Mouse (Mus musculus) midbrain, embryonic 11.5 days (tissue): ENCODE measurements around the gene Olfr959. TPM values are rescaled to one million over a fixed set of nuclear protein-coding genes. Genes with fewer than 3 reads are reported as not detected.

Source experiments
- ATAC-seq: fragments of 200-750 bp; cut with Nextera tagmentation; 2 replicates; pipeline ENCODE4 v1.8.0; 2017; ENCODE audit warnings: moderate TSS enrichment, moderate library complexity; ENCODE audit not compliant: low FRiP score
- DNase-seq: peaks from one replicate; pipeline ENCODE4 v3.0.0; 2015; ENCODE audit warnings: low spot score; ENCODE audit errors: missing footprints
- H3K27ac ChIP-seq: fragments of 300-500 bp; sonication (generic); 2 replicates; pipeline ENCODE4 v1.5.1; 2014; ENCODE audit warnings: low read depth, low read length
- H3K27me3 ChIP-seq: fragments of 300-500 bp; sonication (generic); 2 replicates; pipeline ENCODE4 v1.6.1; 2014; ENCODE audit warnings: mild to moderate bottlenecking, low read length, moderate library complexity, mixed read lengths; ENCODE audit not compliant: control insufficient read depth, insufficient read depth
- H3K36me3 ChIP-seq: fragments of 300-500 bp; sonication (generic); 2 replicates; pipeline ENCODE4 v1.6.1; 2014; ENCODE audit warnings: mild to moderate bottlenecking, low read length, moderate library complexity, mixed read lengths; ENCODE audit not compliant: control insufficient read depth, insufficient read depth
- H3K4me1 ChIP-seq: fragments of 300-500 bp; sonication (generic); 2 replicates; pipeline ENCODE4 v1.6.1; 2014; ENCODE audit warnings: low read length; ENCODE audit not compliant: control insufficient read depth, insufficient read depth
- H3K4me2 ChIP-seq: fragments of 300-500 bp; sonication (generic); 2 replicates; pipeline ENCODE4 v1.6.1; 2014; ENCODE audit warnings: mild to moderate bottlenecking, moderate library complexity
- H3K4me3 ChIP-seq: fragments of 300-500 bp; sonication (generic); 2 replicates; pipeline ENCODE4 v1.5.1; 2014; ENCODE audit warnings: low read depth, low read length
- H3K9ac ChIP-seq: fragments of 300-500 bp; sonication (generic); 2 replicates; pipeline ENCODE4 v1.6.1; 2014; ENCODE audit warnings: low read length
- H3K9me3 ChIP-seq: fragments of 300-500 bp; sonication (generic); 2 replicates; pipeline ENCODE4 v1.6.1; 2016; ENCODE audit warnings: low read length; ENCODE audit not compliant: control insufficient read depth
- WGBS: fragments of 180-500 bp; shearing (Covaris S2); extraction: QIAGEN DNeasy Blood & Tissue Kit; methylation state at CpG from one replicate; pipeline ENCODE4 v1.1.7; 2014; 5-methylcytosine and 5-hydroxymethylcytosine counted together
- polyA plus RNA-seq: library from polyadenylated mRNA; unstranded; fragments of >200 nt; fragmentation: Nextera tagmentation; extraction: Ambion mirVana; gene quantifications from 2 replicates; pipeline ENCODE4 v1.2.1, GENCODE M21; 2014

Gene Olfr959
- polyA plus RNA-seq, result not detected in 2 replicates

- Histone ChIP-seq H3K4me2 (no peak within 1 kb of the TSS), H3K4me3 (no peak within 1 kb of the TSS), H3K9me3 (no peaks in the 10 kb centered on the region), H3K4me1 (no peaks in the 10 kb centered on the region), H3K9ac (no peak within 1 kb of the TSS), H3K27me3 (no peaks in the 10 kb centered on the region), H3K36me3 (no peaks in the 10 kb centered on the region), H3K27ac (no peak within 1 kb of the TSS)
- DNase-seq (no peak), ATAC-seq (no peak)
- 94% methylated on average over 3 of the region's 3 CpGs for WGBS
These were observed at the start of gene Olfr959 for GRCm38 (mm10) chr9:39575469-39575868. TSS of gene Olfr959 (minus strand) at chr9:39575569.

GRCm38 (mm10) chr9:39624711-39625110, 49.3 kb upstream of the Olfr959 start:
- Histone ChIP-seq H3K9ac (no peak overlapping the region), H3K27ac (no peak overlapping the region), H3K36me3 (no peaks in the 10 kb centered on the region), H3K4me3 (no peak overlapping the region), H3K4me1 (no peaks in the 10 kb centered on the region), H3K27me3 (no peaks in the 10 kb centered on the region), H3K9me3 (no peaks in the 10 kb centered on the region), H3K4me2 (no peak overlapping the region)
- no peak for DNase-seq
- WGBS, result 85% methylated on average over 2 of the region's 2 CpGs
- ATAC-seq, result no peak

GRCm38 (mm10) chr9:39623783-39624182, 48.4 kb upstream of the Olfr959 start:
- 88% methylated on average over 3 of the region's 3 CpGs for WGBS
- H3K27ac ChIP-seq, result no peak overlapping the region
- no peaks in the 10 kb centered on the region for H3K4me1 ChIP-seq
- ATAC-seq (no peak), DNase-seq (no peak)
- no peak overlapping the region for H3K9ac ChIP-seq
- no peaks in the 10 kb centered on the region for H3K9me3 ChIP-seq
- H3K27me3 ChIP-seq, result no peaks in the 10 kb centered on the region
- H3K4me2 ChIP-seq, result no peak overlapping the region
- H3K36me3 ChIP-seq, result no peaks in the 10 kb centered on the region
- no peak overlapping the region for H3K4me3 ChIP-seq

- H3K27me3 ChIP-seq, result no peaks in the 10 kb centered on the region
- 56% methylated on average over 1 of the region's 1 CpGs for WGBS
- no peaks in the 10 kb centered on the region for H3K9me3 ChIP-seq
- no peak within 1 kb of the TSS for H3K9ac ChIP-seq
- H3K36me3 ChIP-seq, result no peaks in the 10 kb centered on the region
- H3K4me3 ChIP-seq, result no peak within 1 kb of the TSS
- DNase-seq (no peak), ATAC-seq (no peak)
- no peaks in the 10 kb centered on the region for H3K4me1 ChIP-seq
- H3K27ac ChIP-seq, result no peak within 1 kb of the TSS
- H3K4me2 ChIP-seq, result no peak within 1 kb of the TSS
These were observed 45.7 kb upstream of the Olfr959 start, which contains the start of gene Olfr960 for GRCm38 (mm10) chr9:39621073-39621472. TSS of gene Olfr960 (plus strand) at chr9:39621373.

GRCm38 (mm10) chr9:39611953-39612352, 36.6 kb upstream of the Olfr959 start:
- Histone ChIP-seq H3K4me1 (no peaks in the 10 kb centered on the region), H3K9me3 (no peaks in the 10 kb centered on the region), H3K27me3 (no peaks in the 10 kb centered on the region), H3K4me2 (no peak overlapping the region), H3K9ac (no peak overlapping the region), H3K4me3 (no peak overlapping the region), H3K27ac (no peak overlapping the region), H3K36me3 (no peaks in the 10 kb centered on the region)
- DNase-seq, result no peak
- 63% methylated on average over 1 of the region's 1 CpGs for WGBS
- ATAC-seq, result 0 out of 2 replicates have a peak, but pooled peaks have one; percentile 61

- Histone ChIP-seq H3K9ac (no peak within 1 kb of the TSS), H3K4me2 (no peak within 1 kb of the TSS), H3K27ac (no peak within 1 kb of the TSS), H3K4me3 (no peak within 1 kb of the TSS), H3K27me3 (no peaks in the 10 kb centered on the region), H3K36me3 (no peaks in the 10 kb centered on the region), H3K9me3 (no peaks in the 10 kb centered on the region), H3K4me1 (no peaks in the 10 kb centered on the region)
- no peak for DNase-seq
- ATAC-seq, result no peak
- 70% methylated on average over 3 of the region's 3 CpGs for WGBS
These were observed 35.0 kb upstream of the Olfr959 start, which contains the start of gene Olfr148 for GRCm38 (mm10) chr9:39610355-39610754. TSS of gene Olfr148 (plus strand) at chr9:39610655.

GRCm38 (mm10) chr9:39608497-39608896, 33.1 kb upstream of the Olfr959 start:
- no peak overlapping the region for H3K27ac ChIP-seq
- H3K4me2 ChIP-seq, result no peak overlapping the region
- H3K4me3 ChIP-seq, result no peak overlapping the region
- no peaks in the 10 kb centered on the region for H3K36me3 ChIP-seq
- no peak for ATAC-seq
- H3K9ac ChIP-seq, result no peak overlapping the region
- H3K27me3 ChIP-seq, result no peaks in the 10 kb centered on the region
- DNase-seq, result no peak
- no peaks in the 10 kb centered on the region for H3K4me1 ChIP-seq
- no peaks in the 10 kb centered on the region for H3K9me3 ChIP-seq

- no peak for DNase-seq
- Histone ChIP-seq H3K9ac (peak within 1 kb of the TSS; percentile 36; the same call in 1 of the 2 replicates), H3K4me1 (no peaks in the 10 kb centered on the region), H3K36me3 (no peaks in the 10 kb centered on the region), H3K4me2 (peak within 1 kb of the TSS; percentile 51), H3K9me3 (no peaks in the 10 kb centered on the region), H3K27ac (no peak within 1 kb of the TSS), H3K27me3 (no peaks in the 10 kb centered on the region), H3K4me3 (peak within 1 kb of the TSS; percentile 19)
- 0% methylated on average over 8 of the region's 8 CpGs for WGBS
- peak; percentile 70 for ATAC-seq
These were observed 28.7 kb upstream of the Olfr959 start, which contains the start of gene AW551984 for GRCm38 (mm10) chr9:39603999-39604453. TSS of gene AW551984 (minus strand) at chr9:39604403.

GRCm38 (mm10) chr9:39603333-39603845, 28.0 kb upstream of the Olfr959 start:
- no peaks in the 10 kb centered on the region for H3K9me3 ChIP-seq
- no peaks in the 10 kb centered on the region for H3K36me3 ChIP-seq
- ATAC-seq (peak; percentile 82), DNase-seq (peak; percentile 94)
- no peaks in the 10 kb centered on the region for H3K4me1 ChIP-seq
- 0% methylated on average over 9 of the region's 9 CpGs for WGBS
- H3K27ac ChIP-seq, result no peak overlapping the region
- peak overlapping the region; percentile 19 for H3K4me3 ChIP-seq
- H3K9ac ChIP-seq, result no peak overlapping the region
- peak overlapping the region; percentile 51 for H3K4me2 ChIP-seq
- no peaks in the 10 kb centered on the region for H3K27me3 ChIP-seq
